In genomic region chr19:6127760-6128341, GRCm38 (mm10) we compare ENCODE assay signal across 8 mouse cellular contexts. TPM values are rescaled to one million over a fixed set of nuclear protein-coding genes. Genes with fewer than 3 reads are reported as not detected.
DNase-seq lines count a peak whose midpoint lies in the region; ATAC-seq and TF ChIP-seq lines count a peak whose summit lies in the region.

TSS of gene Snx15 (minus strand) at chr19:6128304.

- H3K27ac ChIP-seq in forebrain, embryonic 12.5 days: peak within 1 kb of the TSS; percentile 83
- peak within 1 kb of the TSS; percentile 89 for H3K27ac ChIP-seq in heart, postnatal 0 days (ENCODE audit: low read depth)
- peak within 1 kb of the TSS; percentile 97 for H3K27ac ChIP-seq in liver, embryonic 16.5 days (ENCODE audit: low read length)
- H3K27ac ChIP-seq in neural tube, embryonic 13.5 days (replicated peaks): peak within 1 kb of the TSS; percentile 93
- H3K27ac ChIP-seq in testis, adult 2 months (ENCODE audit: control insufficient read depth, insufficient read depth, low read depth, low read length): peak within 1 kb of the TSS; percentile 82

- no peaks in the 10 kb centered on the region for H3K9me3 ChIP-seq in E14TG2a.4 (ENCODE audit: low read length)
- no peaks in the 10 kb centered on the region for H3K9me3 ChIP-seq in forebrain, embryonic 12.5 days
- H3K9me3 ChIP-seq in heart, postnatal 0 days (replicated peaks; ENCODE audit: control insufficient read depth, low read length): no peaks in the 10 kb centered on the region
- no peaks in the 10 kb centered on the region for H3K9me3 ChIP-seq in liver, embryonic 16.5 days (replicated peaks; ENCODE audit: control insufficient read depth, low read length)
- no peaks in the 10 kb centered on the region for H3K9me3 ChIP-seq in neural tube, embryonic 13.5 days

- H3K4me3 ChIP-seq in E14TG2a.4 (replicated peaks; ENCODE audit: low read length): peak within 1 kb of the TSS; percentile 82
- H3K4me3 ChIP-seq in forebrain, embryonic 12.5 days (replicated peaks): peak within 1 kb of the TSS; percentile 52
- H3K4me3 ChIP-seq in heart, postnatal 0 days (ENCODE audit: low read depth, low read length): peak within 1 kb of the TSS; percentile 49
- H3K4me3 ChIP-seq in liver, embryonic 16.5 days (ENCODE audit: low read depth, low read length): peak within 1 kb of the TSS; percentile 73
- peak within 1 kb of the TSS; percentile 55 for H3K4me3 ChIP-seq in neural tube, embryonic 13.5 days
- H3K4me3 ChIP-seq in testis, adult 2 months (ENCODE audit: control insufficient read depth, low read depth, low read length): peak within 1 kb of the TSS; percentile 82

- peak within 1 kb of the TSS; percentile 70 for H3K4me2 ChIP-seq in forebrain, embryonic 12.5 days
- peak within 1 kb of the TSS; percentile 61 for H3K4me2 ChIP-seq in heart, postnatal 0 days (ENCODE audit: low read depth, low read length)
- peak within 1 kb of the TSS; percentile 70 for H3K4me2 ChIP-seq in liver, embryonic 16.5 days (ENCODE audit: low read depth, low read length)
- peak within 1 kb of the TSS; percentile 55 for H3K4me2 ChIP-seq in neural tube, embryonic 13.5 days

- no peaks in the 10 kb centered on the region for H3K27me3 ChIP-seq in E14TG2a.4 (ENCODE audit: insufficient read depth, low read length)
- H3K27me3 ChIP-seq in forebrain, embryonic 12.5 days: no peaks in the 10 kb centered on the region
- H3K27me3 ChIP-seq in heart, postnatal 0 days (ENCODE audit: control insufficient read depth, insufficient read depth, low read length): no peaks in the 10 kb centered on the region
- H3K27me3 ChIP-seq in liver, embryonic 16.5 days (ENCODE audit: control insufficient read depth, insufficient read depth, low read depth, low read length): no peaks in the 10 kb centered on the region
- H3K27me3 ChIP-seq in neural tube, embryonic 13.5 days: no peaks in the 10 kb centered on the region
- no peaks in the 10 kb centered on the region for H3K27me3 ChIP-seq in testis, adult 2 months (ENCODE audit: control insufficient read depth, insufficient read depth, low read length)

- H3K36me3 ChIP-seq in E14TG2a.4 (ENCODE audit: insufficient read depth, low read length): no peaks in the 10 kb centered on the region
- H3K36me3 ChIP-seq in forebrain, embryonic 12.5 days (replicated peaks): no peaks in the 10 kb centered on the region
- no peaks in the 10 kb centered on the region for H3K36me3 ChIP-seq in heart, postnatal 0 days (replicated peaks; ENCODE audit: control insufficient read depth, insufficient read depth, low read length)
- H3K36me3 ChIP-seq in liver, embryonic 16.5 days (ENCODE audit: control insufficient read depth, insufficient read depth): no peaks in the 10 kb centered on the region
- 0 out of 2 replicates have a peak, but pooled peaks cover 5% of the 10 kb centered on the region for H3K36me3 ChIP-seq in neural tube, embryonic 13.5 days
- H3K36me3 ChIP-seq in testis, adult 2 months (ENCODE audit: control insufficient read depth, insufficient read depth, low read length): no peaks in the 10 kb centered on the region

- TF ChIP-seq POLR2A in testis, adult 2 months (IDR thresholded peaks at IDR 0.05; ENCODE audit: control insufficient read depth, low read depth, low read length): peak; percentile 58

- no peak for TF ChIP-seq CTCF in E14TG2a.4 (conservative IDR thresholded peaks at IDR 0.05; ENCODE audit: low read length)
- TF ChIP-seq CTCF in heart, postnatal 0 days (IDR thresholded peaks at IDR 0.05; ENCODE audit: low read depth): no peak
- TF ChIP-seq CTCF in testis, adult 2 months (IDR thresholded peaks at IDR 0.05; ENCODE audit: control insufficient read depth, insufficient read depth, insufficient replicate concordance, low read depth, low read length): no peak

- peak within 1 kb of the TSS; percentile 63 for H3K9ac ChIP-seq in forebrain, embryonic 12.5 days
- H3K9ac ChIP-seq in heart, postnatal 0 days (replicated peaks; ENCODE audit: low read depth, low read length): peak within 1 kb of the TSS; percentile 43; the same call in 1 of the 2 replicates
- H3K9ac ChIP-seq in liver, embryonic 16.5 days (ENCODE audit: low read depth, low read length): peak within 1 kb of the TSS; percentile 82
- peak within 1 kb of the TSS; percentile 77 for H3K9ac ChIP-seq in neural tube, embryonic 13.5 days

- H3K4me1 ChIP-seq in E14TG2a.4 (replicated peaks; ENCODE audit: low read depth, low read length): peaks cover 37% of the 10 kb centered on the region
- H3K4me1 ChIP-seq in forebrain, embryonic 12.5 days: 0 out of 2 replicates have a peak, but pooled peaks cover 7% of the 10 kb centered on the region
- H3K4me1 ChIP-seq in heart, postnatal 0 days (ENCODE audit: control insufficient read depth, insufficient read depth): no peaks in the 10 kb centered on the region; the same call in 1 of the 2 replicates
- peaks cover 56% of the 10 kb centered on the region for H3K4me1 ChIP-seq in liver, embryonic 16.5 days (ENCODE audit: control insufficient read depth, low read depth, low read length)
- H3K4me1 ChIP-seq in neural tube, embryonic 13.5 days (replicated peaks): peaks cover 14% of the 10 kb centered on the region
- H3K4me1 ChIP-seq in testis, adult 2 months (ENCODE audit: control insufficient read depth, insufficient read depth, low read length): no peaks in the 10 kb centered on the region

- TF ChIP-seq EP300 in heart, postnatal 0 days (IDR thresholded peaks at IDR 0.05; ENCODE audit: low read depth): peak; percentile 68

- peak; percentile 96 for DNase-seq in c-Kit-positive CD71-positive TER-119-positive erythroid progenitor cells, embryonic 14.5 days (ENCODE audit: low spot score)
- DNase-seq in heart, postnatal 0 days (ENCODE audit: low spot score): peak; percentile 98
- DNase-seq in kidney, postnatal 4 days: peak; percentile 93 to 98

- under 1% methylated on average over 32 of the region's 32 CpGs for WGBS in forebrain, embryonic 12.5 days
- under 1% methylated on average over 32 of the region's 32 CpGs for WGBS in heart, postnatal 0 days
- WGBS in liver, embryonic 16.5 days (ENCODE audit: insufficient replicate concordance): under 1% methylated on average over 32 of the region's 32 CpGs
- WGBS in neural tube, embryonic 13.5 days: under 1% methylated on average over 32 of the region's 32 CpGs

- peak; percentile 93 for ATAC-seq in forebrain, embryonic 12.5 days (ENCODE audit: low FRiP score)
- ATAC-seq in heart, postnatal 0 days (ENCODE audit: insufficient read depth, low read depth): peak; percentile 97
- peak; percentile 86 for ATAC-seq in liver, embryonic 16.5 days (ENCODE audit: low read depth)
- peak; percentile 95 for ATAC-seq in neural tube, embryonic 13.5 days (ENCODE audit: low read depth)

RNA-seq across cellular contexts. Expression of gene Snx15, which starts in this region (rescaled TPM):
- 24.6 and 26.0 TPM in 2 replicates for polyA plus RNA-seq in forebrain, embryonic 12.5 days (2016; fragmentation: Nextera tagmentation; extraction: Ambion mirVana)
- 30.5 and 55.7 TPM in 2 replicates for total RNA-seq in heart, postnatal 0 days (2014; rRNA removed; ENCODE audit: low replicate concordance)
- polyA plus RNA-seq in heart, postnatal 0 days (2015; fragmentation: Nextera tagmentation; extraction: Ambion mirVana): 17.5 and 18.5 TPM in 2 replicates
- 54.8 and 61.2 TPM in 2 replicates for polyA plus RNA-seq in liver, embryonic 16.5 days (2015; fragmentation: Nextera tagmentation; extraction: Ambion mirVana)
- polyA plus RNA-seq in neural tube, embryonic 13.5 days (2015; fragmentation: Nextera tagmentation; extraction: Ambion mirVana): 51.6 and 56.8 TPM in 2 replicates
- 13.7 and 15.7 TPM in 2 replicates for polyA plus RNA-seq in testis, adult 2 months (2012; rRNA removed)

Comparison
In these comparisons a context has a peak if more than half of its experiments do, and no peak if none do; other contexts are left out.
1. Peak in every context shown above with its lines: DNase-seq, ATAC-seq, H3K4me3 ChIP-seq and H3K27ac ChIP-seq.